Mouse (Mus musculus) MEL (cell line): ENCODE measurements at regions not wholly inside any gene's neighbourhood (a gene's known extent, or its start where the extent isn't known, plus 50 kb on each side); places are given as distances from the start of the nearest gene placed in this dataset.

Experiments
- DNase-seq: peaks from one replicate; pipeline ENCODE4 v3.0.0; 2011; ENCODE audit warnings: low read depth, low spot score
- H3K27ac ChIP-seq: 2 replicates; pipeline ENCODE4 v1.5.1; 2012; ENCODE audit warnings: low read depth, mild to moderate bottlenecking, control low read depth, low read length, moderate library complexity; ENCODE audit not compliant: control insufficient read depth
- H3K27me3 ChIP-seq, 2 experiments: fragments of 150-350 bp in 1 of 2; sonication (generic) in 1 of 2; 2 replicates each; pipeline ENCODE4 v1.6.1; 2012; ENCODE audit warnings: low read length in 2 of 2, mild to moderate bottlenecking in 2 of 2, improper control_type of control experiment in 1 of 2, moderate library complexity in 1 of 2; ENCODE audit not compliant: insufficient read depth in 2 of 2, control insufficient read depth in 1 of 2
- H3K36me3 ChIP-seq, 2 experiments: 2 replicates each; pipeline ENCODE4 v1.6.1; 2012 to 2014; ENCODE audit warnings: low read length in 2 of 2, improper control_type of control experiment in 1 of 2, inconsistent platforms in 1 of 2, mild to moderate bottlenecking in 1 of 2; ENCODE audit not compliant: insufficient read depth in 2 of 2, control insufficient read depth in 1 of 2
- H3K4me1 ChIP-seq, 2 experiments: fragments of 150-350 bp in 1 of 2; sonication (generic) in 1 of 2; 2 replicates each; pipeline ENCODE4 v1.6.1; 2012; ENCODE audit warnings: low read length in 2 of 2, improper control_type of control experiment in 1 of 2, mild to moderate bottlenecking in 1 of 2; ENCODE audit not compliant: insufficient read depth in 2 of 2, control insufficient read depth in 1 of 2
- H3K4me3 ChIP-seq, 2 experiments: fragments of 150-350 bp in 1 of 2; sonication (generic) in 1 of 2; 2 replicates each; pipeline ENCODE4 v1.5.1; 2012; ENCODE audit warnings: low read depth in 2 of 2, low read length in 2 of 2, mild to moderate bottlenecking in 2 of 2, moderate library complexity in 2 of 2, control low read depth in 1 of 2, improper control_type of control experiment in 1 of 2; ENCODE audit not compliant: control insufficient read depth in 1 of 2, insufficient read depth in 1 of 2
- H3K79me2 ChIP-seq: 2 replicates; pipeline ENCODE4 v1.6.1; 2012; ENCODE audit warnings: mild to moderate bottlenecking, low read length, moderate library complexity; ENCODE audit not compliant: control insufficient read depth, poor library complexity, insufficient read depth
- H3K9ac ChIP-seq: 2 replicates; pipeline ENCODE4 v1.6.1; 2012; ENCODE audit warnings: low read depth, mild to moderate bottlenecking, control low read depth, low read length, moderate library complexity; ENCODE audit not compliant: control insufficient read depth, poor library complexity, severe bottlenecking
- H3K9me3 ChIP-seq: fragments of 150-350 bp; sonication (generic); replicated peaks from 2 replicates; pipeline ENCODE4 v1.6.1; 2012; ENCODE audit warnings: mild to moderate bottlenecking, low read length, improper control_type of control experiment, moderate library complexity; ENCODE audit not compliant: insufficient read depth
- BHLHE40 ChIP-seq: IDR thresholded peaks from 2 replicates; pipeline ENCODE4 v1.6.1; 2012; ENCODE audit warnings: low read depth, mild to moderate bottlenecking, inconsistent platforms, low read length, improper control_type of control experiment, borderline replicate concordance
- CTCF ChIP-seq, 3 experiments: IDR thresholded peaks in 2 of 3; conservative IDR thresholded peaks in 1 of 3; 2 replicates each; pipeline ENCODE4 v1.5.1; 2011 to 2012; ENCODE audit warnings: low read length in 3 of 3, low read depth in 2 of 3, mild to moderate bottlenecking in 2 of 3, improper control_type of control experiment in 1 of 3, inconsistent platforms in 1 of 3, mixed read lengths in 1 of 3, moderate library complexity in 1 of 3; ENCODE audit not compliant: control insufficient read depth in 1 of 3, insufficient read depth in 1 of 3, poor library complexity in 1 of 3, severe bottlenecking in 1 of 3
- ELF1 ChIP-seq: IDR thresholded peaks from 2 replicates; pipeline ENCODE4 v1.6.1; 2014; ENCODE audit warnings: low read depth, mild to moderate bottlenecking, inconsistent platforms, low read length, improper control_type of control experiment, moderate library complexity
- EP300 ChIP-seq, 2 experiments: IDR thresholded peaks; 2 replicates each; pipeline ENCODE4 v1.6.1; 2011; ENCODE audit warnings: improper control_type of control experiment in 2 of 2, low read length in 2 of 2, low read depth in 1 of 2, mild to moderate bottlenecking in 1 of 2
- ETS1 ChIP-seq: IDR thresholded peaks from 2 replicates; pipeline ENCODE4 v1.6.1; 2012; ENCODE audit warnings: low read depth, mild to moderate bottlenecking, inconsistent platforms, low read length, improper control_type of control experiment, moderate library complexity
- GABPA ChIP-seq: IDR thresholded peaks from 2 replicates; pipeline ENCODE4 v1.6.1; 2012; ENCODE audit warnings: low read depth, mild to moderate bottlenecking, inconsistent platforms, low read length, improper control_type of control experiment, moderate library complexity
- GATA1 ChIP-seq: IDR thresholded peaks from 2 replicates; pipeline ENCODE4 v1.6.1; 2011; ENCODE audit warnings: low read depth, low read length, improper control_type of control experiment
- HCFC1 ChIP-seq: IDR thresholded peaks from 2 replicates; pipeline ENCODE4 v1.6.1; 2012; ENCODE audit warnings: low read depth, mild to moderate bottlenecking, inconsistent platforms, low read length, improper control_type of control experiment, moderate library complexity
- JUND ChIP-seq: IDR thresholded peaks from 2 replicates; pipeline ENCODE4 v1.6.1; 2011; ENCODE audit warnings: low read depth, mild to moderate bottlenecking, improper control_type of control experiment, low read length
- MEF2A ChIP-seq: IDR thresholded peaks from 2 replicates; pipeline ENCODE4 v1.6.1; 2014; ENCODE audit warnings: low read depth, mild to moderate bottlenecking, inconsistent platforms, low read length, improper control_type of control experiment; ENCODE audit not compliant: poor library complexity, insufficient replicate concordance, severe bottlenecking; ENCODE audit errors: extremely low read depth
- MXI1 ChIP-seq: IDR thresholded peaks from 2 replicates; pipeline ENCODE4 v1.6.1; 2011; ENCODE audit warnings: mild to moderate bottlenecking, low read depth, low read length, improper control_type of control experiment
- MYB ChIP-seq: IDR thresholded peaks from 2 replicates; pipeline ENCODE4 v1.6.1; 2011; ENCODE audit warnings: mild to moderate bottlenecking, low read depth, low read length, improper control_type of control experiment
- MYC ChIP-seq: IDR thresholded peaks from 2 replicates; pipeline ENCODE4 v1.6.1; 2011; ENCODE audit warnings: low read depth, mild to moderate bottlenecking, low read length, improper control_type of control experiment, moderate library complexity
- POLR2A ChIP-seq, 2 experiments: IDR thresholded peaks; 2 replicates each; pipeline ENCODE4 v1.6.1; 2011 to 2012; ENCODE audit warnings: low read length in 2 of 2, mild to moderate bottlenecking in 2 of 2, control low read depth in 1 of 2, improper control_type of control experiment in 1 of 2, low read depth in 1 of 2, moderate library complexity in 1 of 2; ENCODE audit not compliant: control insufficient read depth in 1 of 2, insufficient read depth in 1 of 2, poor library complexity in 1 of 2
- POLR2AphosphoS2 ChIP-seq: IDR thresholded peaks from 2 replicates; pipeline ENCODE4 v1.6.1; 2011; ENCODE audit warnings: low read length, improper control_type of control experiment
- RCOR1 ChIP-seq: IDR thresholded peaks from 2 replicates; pipeline ENCODE4 v1.6.1; 2012; ENCODE audit warnings: low read depth, mild to moderate bottlenecking, inconsistent platforms, low read length, improper control_type of control experiment
- SMC3 ChIP-seq: IDR thresholded peaks from 2 replicates; pipeline ENCODE4 v1.6.1; 2011; ENCODE audit warnings: low read depth, low read length, improper control_type of control experiment
- TAL1 ChIP-seq: IDR thresholded peaks from 2 replicates; pipeline ENCODE4 v1.6.1; 2012; ENCODE audit warnings: mild to moderate bottlenecking, inconsistent platforms, low read length, moderate library complexity, mixed read lengths
- TBP ChIP-seq: IDR thresholded peaks from 2 replicates; pipeline ENCODE4 v1.8.0; 2011; ENCODE audit warnings: low read depth, low read length, improper control_type of control experiment
- USF2 ChIP-seq, 2 experiments: IDR thresholded peaks; 2 replicates each; pipeline ENCODE4 v1.6.1; 2011 to 2012; ENCODE audit warnings: improper control_type of control experiment in 2 of 2, low read length in 2 of 2, borderline replicate concordance in 1 of 2, inconsistent platforms in 1 of 2, low read depth in 1 of 2, mild to moderate bottlenecking in 1 of 2; ENCODE audit not compliant: insufficient read depth in 1 of 2
- ZKSCAN1 ChIP-seq: IDR thresholded peaks from 2 replicates; pipeline ENCODE4 v1.6.1; 2012; ENCODE audit warnings: low read depth, mild to moderate bottlenecking, inconsistent platforms, low read length, improper control_type of control experiment, moderate library complexity
- ZMIZ1 ChIP-seq: IDR thresholded peaks from 2 replicates; pipeline ENCODE4 v1.6.1; 2012; ENCODE audit warnings: low read depth, mild to moderate bottlenecking, inconsistent platforms, low read length, improper control_type of control experiment, moderate library complexity
- ZNF384 ChIP-seq: IDR thresholded peaks from 2 replicates; pipeline ENCODE4 v1.6.1; 2012; ENCODE audit warnings: low read depth, mild to moderate bottlenecking, inconsistent platforms, low read length, improper control_type of control experiment

DNA sequence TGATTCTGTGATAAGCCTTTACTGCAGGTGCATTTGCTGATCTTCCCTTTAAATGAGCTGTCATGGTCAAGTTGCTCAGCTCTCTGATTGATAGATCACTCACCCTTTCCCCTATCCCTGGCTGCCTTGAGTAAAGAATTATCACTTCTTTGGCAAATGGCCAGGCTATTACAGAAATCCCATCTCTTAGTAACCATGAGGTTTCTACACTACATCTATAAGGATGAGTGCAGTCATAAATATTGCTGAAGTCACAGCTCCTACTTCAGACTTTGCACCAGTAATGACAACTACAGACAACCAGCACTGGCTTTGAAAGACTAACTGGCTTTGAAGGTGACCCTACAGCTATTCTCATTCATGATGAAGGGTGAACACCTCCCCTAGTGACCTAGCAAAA is 113.8 kb downstream of the 4930444P10Rik start:
- Histone ChIP-seq H3K9me3 (no peaks in the 10 kb centered on the region), H3K9ac (no peak overlapping the region), H3K4me1 (no peaks in the 10 kb centered on the region), H3K79me2 (no peaks in the 10 kb centered on the region), H3K36me3 (no peaks in the 10 kb centered on the region), H3K27me3 (no peaks in the 10 kb centered on the region), H3K27ac (no peak overlapping the region), H3K4me3 (no peak overlapping the region)
- DNase-seq: no peak
- TF ChIP-seq MXI1: no peak
- no peak for TF ChIP-seq USF2 (IDR thresholded peaks at IDR 0.05; ENCODE audit: borderline replicate concordance in 1 of 2, insufficient read depth in 1 of 2, low read depth in 1 of 2, low read length in 2 of 2)
- no peak for TF ChIP-seq EP300 (IDR thresholded peaks at IDR 0.05; ENCODE audit: low read depth in 1 of 2, low read length in 2 of 2)
- no peak for TF ChIP-seq ELF1
- no peak for TF ChIP-seq ZNF384
- no peak for TF ChIP-seq MYC
- TF ChIP-seq POLR2A (IDR thresholded peaks at IDR 0.05; ENCODE audit: control insufficient read depth in 1 of 2, insufficient read depth in 1 of 2, low read depth in 1 of 2, low read length in 2 of 2, poor library complexity in 1 of 2): no peak
- TF ChIP-seq RCOR1: no peak
- no peak for TF ChIP-seq BHLHE40
- no peak for TF ChIP-seq ETS1
- TF ChIP-seq CTCF (IDR thresholded peaks at IDR 0.05 in 2 of 3, conservative IDR thresholded peaks at IDR 0.05 in 1 of 3; ENCODE audit: control insufficient read depth in 1 of 3, insufficient read depth in 1 of 3, low read depth in 2 of 3, low read length in 3 of 3, poor library complexity in 1 of 3, severe bottlenecking in 1 of 3): no peak
- no peak for TF ChIP-seq TBP
- no peak for TF ChIP-seq MEF2A
- no peak for TF ChIP-seq TAL1
- no peak for TF ChIP-seq MYB
- no peak for TF ChIP-seq GABPA
- no peak for TF ChIP-seq JUND
- no peak for TF ChIP-seq SMC3
- no peak for TF ChIP-seq ZMIZ1

DNA sequence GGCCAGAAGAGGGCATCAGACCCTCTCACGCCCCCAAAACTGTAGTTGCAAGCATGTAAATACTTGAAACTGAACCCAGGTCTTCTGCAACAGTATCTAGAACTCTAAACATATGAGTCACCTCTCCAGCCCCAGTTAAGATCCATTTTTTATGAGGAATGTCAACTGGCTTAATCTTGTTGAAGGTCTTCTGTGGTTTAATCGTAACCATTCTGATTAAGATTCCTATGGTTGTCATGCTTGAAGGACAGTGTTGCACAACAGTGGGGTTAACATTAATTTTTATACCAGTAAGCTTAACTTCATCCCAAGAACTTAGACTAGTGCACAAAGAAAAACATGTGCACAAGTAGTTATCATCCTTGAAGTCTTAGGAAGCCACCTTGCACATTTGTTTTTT is 133.5 kb downstream of the 4930444P10Rik start:
- no peak overlapping the region for H3K9ac ChIP-seq
- H3K9me3 ChIP-seq: no peaks in the 10 kb centered on the region
- TF ChIP-seq ELF1 (no peak), ZKSCAN1 (no peak), ZMIZ1 (no peak), MYC (no peak), BHLHE40 (no peak), TAL1 (no peak), GATA1 (no peak), HCFC1 (no peak), POLR2AphosphoS2 (no peak), TBP (no peak), USF2 (IDR thresholded peaks at IDR 0.05; ENCODE audit: borderline replicate concordance in 1 of 2, insufficient read depth in 1 of 2, low read depth in 1 of 2, low read length in 2 of 2) (no peak)
- TF ChIP-seq, all 39 proteins: peak for 0
- no peaks in the 10 kb centered on the region for H3K36me3 ChIP-seq
- no peaks in the 10 kb centered on the region for H3K79me2 ChIP-seq
- DNase-seq: no peak
- no peaks in the 10 kb centered on the region for H3K27me3 ChIP-seq
- H3K4me1 ChIP-seq: no peaks in the 10 kb centered on the region
- H3K27ac ChIP-seq: no peak overlapping the region
- no peak overlapping the region for H3K4me3 ChIP-seq
